Mouse (Mus musculus) neural tube, embryonic 13.5 days (tissue): ENCODE measurements at regions not wholly inside any gene's neighbourhood (a gene's known extent, or its start where the extent isn't known, plus 50 kb on each side); places are given as distances from the start of the nearest gene placed in this dataset.
A peak's percentile ranks its signal among the peaks of the same experiment; 100 is the strongest.

Source experiments
- ATAC-seq: fragments of 200-750 bp; cut with Nextera tagmentation; 2 replicates; pipeline ENCODE4 v1.8.0; 2017; ENCODE audit warnings: low read depth, mild to moderate bottlenecking, moderate TSS enrichment, moderate library complexity
- H3K27ac ChIP-seq: fragments of 300-500 bp; sonication (generic); replicated peaks from 2 replicates; pipeline ENCODE4 v1.5.1; 2015; ENCODE audit warnings: moderate library complexity, mild to moderate bottlenecking, inconsistent platforms
- H3K27me3 ChIP-seq: fragments of 300-500 bp; sonication (generic); 2 replicates; pipeline ENCODE4 v1.6.1; 2015; ENCODE audit warnings: mild to moderate bottlenecking, inconsistent platforms
- H3K36me3 ChIP-seq: fragments of 300-500 bp; sonication (generic); 2 replicates; pipeline ENCODE4 v1.6.1; 2015; ENCODE audit warnings: mild to moderate bottlenecking, inconsistent platforms
- H3K4me1 ChIP-seq: fragments of 300-500 bp; sonication (generic); replicated peaks from 2 replicates; pipeline ENCODE4 v1.6.1; 2015; ENCODE audit warnings: inconsistent platforms
- H3K4me2 ChIP-seq: fragments of 300-500 bp; sonication (generic); 2 replicates; pipeline ENCODE4 v1.6.1; 2015; ENCODE audit warnings: inconsistent platforms, mild to moderate bottlenecking, moderate library complexity
- H3K4me3 ChIP-seq: fragments of 300-500 bp; sonication (generic); 2 replicates; pipeline ENCODE4 v1.5.1; 2015; ENCODE audit warnings: mild to moderate bottlenecking, inconsistent platforms
- H3K9ac ChIP-seq: fragments of 300-500 bp; sonication (generic); 2 replicates; pipeline ENCODE4 v1.6.1; 2015; ENCODE audit warnings: moderate library complexity, mild to moderate bottlenecking, inconsistent platforms
- H3K9me3 ChIP-seq: fragments of 300-500 bp; sonication (generic); 2 replicates; pipeline ENCODE4 v1.6.1; 2016; ENCODE audit warnings: inconsistent platforms
- WGBS: fragments of 180-500 bp; shearing (Covaris S2); methylation state at CpG from one replicate; pipeline ENCODE4 v1.1.7; 2015; 5-methylcytosine and 5-hydroxymethylcytosine counted together

- H3K27me3 ChIP-seq = no peaks in the 10 kb centered on the region
- 74% methylated on average over 8 of the region's 8 CpGs for WGBS
- no peak for ATAC-seq
These were observed 97.0 kb downstream of the Smim20 start for GRCm38 (mm10) chr5:53363898-53364297.

GRCm38 (mm10) chr5:53366882-53367561 is 98.9 kb upstream of the Rbpj start:
- 82% methylated on average over 6 of the region's 6 CpGs for WGBS
- no peak for ATAC-seq
- Histone ChIP-seq H3K27me3 (no peaks in the 10 kb centered on the region), H3K9me3 (no peaks in the 10 kb centered on the region), H3K4me3 (no peak overlapping the region), H3K4me1 (no peaks in the 10 kb centered on the region), H3K27ac (no peak overlapping the region), H3K9ac (no peak overlapping the region), H3K36me3 (no peaks in the 10 kb centered on the region), H3K4me2 (no peak overlapping the region)

More at GRCm38 (mm10) chr5:53363898-53364297, 97.0 kb downstream of the Smim20 start:
- Histone ChIP-seq H3K9ac (no peak overlapping the region), H3K4me3 (no peak overlapping the region), H3K36me3 (no peaks in the 10 kb centered on the region), H3K4me1 (no peaks in the 10 kb centered on the region), H3K4me2 (no peak overlapping the region), H3K9me3 (no peaks in the 10 kb centered on the region), H3K27ac (no peak overlapping the region)

- no peaks in the 10 kb centered on the region for H3K36me3 ChIP-seq
- H3K9ac ChIP-seq = no peak overlapping the region
- 91% methylated on average over 7 of the region's 7 CpGs for WGBS
- H3K4me3 ChIP-seq = no peak overlapping the region
- no peak overlapping the region for H3K4me2 ChIP-seq
- H3K4me1 ChIP-seq = no peaks in the 10 kb centered on the region
- H3K27ac ChIP-seq = no peak overlapping the region
- H3K27me3 ChIP-seq = no peaks in the 10 kb centered on the region
- H3K9me3 ChIP-seq = no peaks in the 10 kb centered on the region
- ATAC-seq = no peak
These were observed 95.7 kb upstream of the Rbpj start for GRCm38 (mm10) chr5:53370272-53370671.

GRCm38 (mm10) chr5:53371638-53372037 is 94.3 kb upstream of the Rbpj start:
- 91% methylated on average over 3 of the region's 3 CpGs for WGBS
- H3K27me3 ChIP-seq = no peaks in the 10 kb centered on the region
- ATAC-seq = 0 out of 2 replicates have a peak, but pooled peaks have one; percentile 23
- no peaks in the 10 kb centered on the region for H3K4me1 ChIP-seq
- no peak overlapping the region for H3K9ac ChIP-seq
- no peaks in the 10 kb centered on the region for H3K36me3 ChIP-seq
- H3K4me2 ChIP-seq = no peak overlapping the region
- H3K4me3 ChIP-seq = no peak overlapping the region
- H3K27ac ChIP-seq = no peak overlapping the region
- H3K9me3 ChIP-seq = no peaks in the 10 kb centered on the region

DNA sequence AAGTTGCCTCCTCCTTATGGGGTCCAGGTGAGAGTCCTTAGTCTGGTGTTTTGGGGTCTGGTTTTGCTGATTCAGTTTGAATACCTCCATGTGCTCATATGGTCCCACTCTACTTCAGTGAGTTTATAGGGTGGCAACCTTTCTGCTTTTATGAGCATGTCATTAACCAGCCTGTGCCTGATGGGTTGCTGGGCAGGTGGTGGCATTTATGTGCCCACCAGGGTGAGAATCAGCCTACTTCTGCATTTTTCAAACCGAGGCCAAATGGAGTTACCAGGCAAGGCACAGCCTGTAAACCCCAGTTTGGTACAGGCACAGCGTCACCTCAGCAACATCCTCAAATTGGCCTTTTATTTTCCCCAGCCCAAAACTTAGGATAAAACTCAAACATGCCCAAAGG is 92.6 kb upstream of the Rbpj start:
- no peak overlapping the region for H3K27ac ChIP-seq
- H3K9ac ChIP-seq = no peak overlapping the region
- H3K4me3 ChIP-seq = no peak overlapping the region
- 65% methylated on average over 2 of the region's 2 CpGs for WGBS
- H3K36me3 ChIP-seq = no peaks in the 10 kb centered on the region
- H3K4me1 ChIP-seq = no peaks in the 10 kb centered on the region
- no peaks in the 10 kb centered on the region for H3K9me3 ChIP-seq
- H3K27me3 ChIP-seq = no peaks in the 10 kb centered on the region
- no peak overlapping the region for H3K4me2 ChIP-seq
- no peak for ATAC-seq

DNA sequence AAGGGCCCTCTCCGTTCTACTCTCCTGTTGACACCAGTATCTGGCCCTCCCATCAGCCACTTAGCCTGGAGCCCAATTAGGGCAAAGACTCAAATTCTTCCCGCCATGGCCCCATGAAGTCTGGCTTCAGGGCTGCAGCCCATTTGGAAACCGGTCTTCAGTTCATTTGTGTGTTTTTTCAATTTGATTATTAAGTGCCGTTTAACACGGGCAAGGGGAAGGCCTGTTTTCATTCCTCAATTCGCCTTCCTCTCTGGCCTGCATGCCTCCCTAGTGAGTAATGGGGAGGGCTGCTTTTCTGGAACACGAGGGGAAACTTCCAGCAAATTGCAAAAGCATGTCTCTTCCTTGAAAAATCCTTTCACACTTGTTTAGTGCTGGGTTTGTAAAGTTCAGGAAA is 89.1 kb upstream of the Rbpj start:
- 72% methylated on average over 7 of the region's 7 CpGs for WGBS
- Histone ChIP-seq H3K27ac (no peak overlapping the region), H3K4me1 (peaks cover 10% of the 10 kb centered on the region), H3K4me3 (no peak overlapping the region), H3K4me2 (no peak overlapping the region), H3K9me3 (no peaks in the 10 kb centered on the region), H3K27me3 (peaks cover 4% of the 10 kb centered on the region; the same call in 1 of the 2 replicates), H3K9ac (no peak overlapping the region), H3K36me3 (no peaks in the 10 kb centered on the region)
- no peak for ATAC-seq

- Histone ChIP-seq H3K4me3 (no peak overlapping the region), H3K27ac (no peak overlapping the region), H3K36me3 (no peaks in the 10 kb centered on the region), H3K9ac (no peak overlapping the region), H3K4me1 (peaks cover 10% of the 10 kb centered on the region), H3K9me3 (no peaks in the 10 kb centered on the region), H3K4me2 (no peak overlapping the region), H3K27me3 (peaks cover 4% of the 10 kb centered on the region; the same call in 1 of the 2 replicates)
- 85% methylated on average over 2 of the region's 2 CpGs for WGBS
- no peak for ATAC-seq
These were observed 88.3 kb upstream of the Rbpj start for GRCm38 (mm10) chr5:53377698-53378097.

DNA sequence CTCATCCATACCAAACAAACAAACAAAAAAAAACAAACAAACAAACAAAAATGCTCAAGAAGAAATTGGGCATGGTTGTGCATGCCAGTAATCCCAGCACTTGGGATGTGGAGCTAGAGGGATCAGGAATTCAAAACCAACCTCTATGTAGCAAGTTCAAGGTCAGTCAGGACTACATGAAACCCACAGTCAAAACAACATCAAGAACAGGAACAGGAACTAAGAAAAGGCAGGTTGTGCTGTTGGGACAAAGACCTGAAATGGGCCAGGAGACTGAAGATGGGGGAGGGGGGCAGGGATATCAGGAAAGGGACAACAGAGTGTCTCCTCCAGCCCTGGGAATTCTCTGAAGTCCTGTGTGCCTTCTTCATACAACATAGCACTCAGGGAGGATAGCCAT is 87.8 kb upstream of the Rbpj start:
- no peak for ATAC-seq
- Histone ChIP-seq H3K9ac (no peak overlapping the region), H3K36me3 (no peaks in the 10 kb centered on the region), H3K9me3 (no peaks in the 10 kb centered on the region), H3K27me3 (peaks cover 4% of the 10 kb centered on the region; the same call in 1 of the 2 replicates), H3K4me3 (no peak overlapping the region), H3K4me1 (peaks cover 10% of the 10 kb centered on the region), H3K4me2 (no peak overlapping the region), H3K27ac (no peak overlapping the region)

- Histone ChIP-seq H3K27me3 (peaks cover 4% of the 10 kb centered on the region; the same call in 1 of the 2 replicates), H3K36me3 (no peaks in the 10 kb centered on the region), H3K4me1 (peaks cover 10% of the 10 kb centered on the region), H3K9me3 (no peaks in the 10 kb centered on the region), H3K4me3 (no peak overlapping the region), H3K4me2 (no peak overlapping the region), H3K27ac (no peak overlapping the region), H3K9ac (no peak overlapping the region)
- ATAC-seq = no peak
- WGBS = 91% methylated on average over 7 of the region's 7 CpGs
These were observed 87.4 kb upstream of the Rbpj start for GRCm38 (mm10) chr5:53378599-53378998.

- Histone ChIP-seq H3K4me2 (0 out of 2 replicates have a peak overlapping the region, but pooled peaks have one; percentile 16), H3K36me3 (no peaks in the 10 kb centered on the region), H3K27me3 (peaks cover 4% of the 10 kb centered on the region; the same call in 1 of the 2 replicates), H3K9ac (peak overlapping the region; percentile 41; the same call in 1 of the 2 replicates), H3K9me3 (no peaks in the 10 kb centered on the region), H3K4me3 (no peak overlapping the region), H3K27ac (peak overlapping the region; percentile 65; the same call in 1 of the 2 replicates), H3K4me1 (peaks cover 10% of the 10 kb centered on the region)
- WGBS = 26% methylated on average over 17 of the region's 17 CpGs
- peak; percentile 70 for ATAC-seq
These were observed 86.3 kb upstream of the Rbpj start for GRCm38 (mm10) chr5:53379612-53380011.

- WGBS = 52% methylated on average over 3 of the region's 3 CpGs
These were observed 85.7 kb upstream of the Rbpj start for GRCm38 (mm10) chr5:53380203-53380602.

DNA sequence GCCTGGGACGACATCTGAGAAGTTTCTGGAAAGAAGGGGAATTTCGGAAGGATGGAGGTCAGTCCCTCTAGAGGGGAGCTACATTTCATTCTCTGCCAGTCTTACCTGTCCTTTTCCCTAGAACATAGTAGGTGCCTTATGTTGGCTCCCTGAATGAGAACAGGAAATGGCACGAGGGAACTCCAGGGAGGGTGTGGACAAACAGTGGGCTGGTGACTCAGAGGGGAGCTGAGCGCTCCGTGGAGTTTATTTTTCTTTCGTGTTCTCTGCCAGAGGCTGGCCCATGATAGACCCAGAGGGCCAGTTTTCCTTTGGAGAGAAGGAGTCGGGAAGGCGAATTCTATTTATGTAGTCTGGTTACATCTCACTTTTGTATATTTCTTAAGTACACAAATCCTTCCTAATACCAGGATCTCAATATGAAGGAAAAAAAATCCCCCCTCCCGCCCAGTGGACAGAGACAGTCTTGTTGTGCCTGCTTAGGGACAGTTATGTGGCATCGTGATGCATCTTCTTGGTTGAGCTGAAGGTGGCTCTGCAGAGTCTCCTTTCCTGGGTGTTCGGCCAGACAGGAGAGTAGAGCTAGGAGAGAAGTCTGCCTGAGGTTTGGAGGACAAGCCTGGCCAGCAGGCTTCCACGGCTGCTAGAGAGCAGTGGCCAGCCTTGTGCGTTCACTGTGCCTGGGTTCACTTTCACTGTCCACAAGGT is 84.3 kb upstream of the Rbpj start:
- Histone ChIP-seq H3K9me3 (no peaks in the 10 kb centered on the region), H3K36me3 (no peaks in the 10 kb centered on the region), H3K4me3 (no peak overlapping the region), H3K27ac (no peak overlapping the region), H3K4me2 (no peak overlapping the region), H3K4me1 (peaks cover 10% of the 10 kb centered on the region), H3K9ac (no peak overlapping the region), H3K27me3 (peaks cover 4% of the 10 kb centered on the region; the same call in 1 of the 2 replicates)
- ATAC-seq = no peak
- WGBS = 76% methylated on average over 13 of the region's 13 CpGs

More at GRCm38 (mm10) chr5:53380203-53380602, 85.7 kb upstream of the Rbpj start:
- H3K27me3 ChIP-seq = peaks cover 4% of the 10 kb centered on the region; the same call in 1 of the 2 replicates
- no peak overlapping the region for H3K27ac ChIP-seq
- no peaks in the 10 kb centered on the region for H3K36me3 ChIP-seq
- H3K4me3 ChIP-seq = no peak overlapping the region
- H3K9me3 ChIP-seq = no peaks in the 10 kb centered on the region
- ATAC-seq = no peak
- H3K4me2 ChIP-seq = no peak overlapping the region
- H3K9ac ChIP-seq = no peak overlapping the region
- peaks cover 10% of the 10 kb centered on the region for H3K4me1 ChIP-seq
